Mouse (Mus musculus): ENCODE results near the gene Olfr190. TPM values are rescaled to one million over a fixed set of nuclear protein-coding genes. Genes with fewer than 3 reads are reported as not detected.
"Not testable (repeated sequence)": the region's sequence is repeated elsewhere in the genome, so short reads cannot be mapped to it uniquely, and the experiment has no call there.

Gene Olfr190
- polyA plus RNA-seq (2012; rRNA removed), result not detected in 2 replicates
- not detected in 2 replicates for polyA plus RNA-seq (2014; fragmentation: Nextera tagmentation; extraction: Ambion mirVana)

- Histone ChIP-seq H3K9me3 (ENCODE audit: control insufficient read depth, low read length) (no peaks in the 10 kb centered on the region), H3K4me1 (replicated peaks; ENCODE audit: control insufficient read depth in 2 of 2, insufficient read depth in 2 of 2, low read length in 1 of 2) (no peaks in the 10 kb centered on the region), H3K4me2 (ENCODE audit: low read depth) (no peak within 1 kb of the TSS), H3K36me3 (replicated peaks; ENCODE audit: control insufficient read depth, insufficient read depth, low read depth) (no peaks in the 10 kb centered on the region), H3K27me3 (ENCODE audit: control insufficient read depth, insufficient read depth, low read length) (no peaks in the 10 kb centered on the region), H3K9ac (replicated peaks) (no peak within 1 kb of the TSS), H3K27ac (no peak within 1 kb of the TSS), H3K4me3 (ENCODE audit: insufficient read depth in 1 of 2, low read depth in 2 of 2, low read length in 2 of 2) (no peak within 1 kb of the TSS)
- no peak for TF ChIP-seq EP300 (IDR thresholded peaks at IDR 0.05; ENCODE audit: low read depth)
- no peak for TF ChIP-seq CTCF (IDR thresholded peaks at IDR 0.05; ENCODE audit: low read depth)
- DNase-seq (ENCODE audit: low read depth in 3 of 3, low spot score in 3 of 3) (no peak), ATAC-seq (ENCODE audit: insufficient read depth) (no peak)
- 52% methylated on average over 5 of the region's 5 CpGs for WGBS (ENCODE audit: insufficient replicate concordance)
These were observed at the start of gene Olfr190 for GRCm38 (mm10) chr16:59077905-59078304. Gene Olfr190 (minus strand): TSS chr16:59078005.

- no peaks in the 10 kb centered on the region for H3K4me1 ChIP-seq (replicated peaks; ENCODE audit: control insufficient read depth in 2 of 2, insufficient read depth in 2 of 2, low read length in 1 of 2)
- H3K9me3 ChIP-seq (ENCODE audit: control insufficient read depth, low read length), result no peaks in the 10 kb centered on the region
- DNase-seq (ENCODE audit: low read depth in 3 of 3, low spot score in 3 of 3) (no peak), ATAC-seq (ENCODE audit: insufficient read depth) (no peak)
- H3K9ac ChIP-seq (replicated peaks), result no peak within 1 kb of the TSS
- no peak within 1 kb of the TSS for H3K4me3 ChIP-seq (ENCODE audit: insufficient read depth in 1 of 2, low read depth in 2 of 2, low read length in 2 of 2)
- H3K27ac ChIP-seq, result no peak within 1 kb of the TSS
- no peaks in the 10 kb centered on the region for H3K36me3 ChIP-seq (replicated peaks; ENCODE audit: control insufficient read depth, insufficient read depth, low read depth)
- TF ChIP-seq CTCF (IDR thresholded peaks at IDR 0.05; ENCODE audit: low read depth), result no peak
- no peak for TF ChIP-seq EP300 (IDR thresholded peaks at IDR 0.05; ENCODE audit: low read depth)
- H3K27me3 ChIP-seq (ENCODE audit: control insufficient read depth, insufficient read depth, low read length), result no peaks in the 10 kb centered on the region
- no peak within 1 kb of the TSS for H3K4me2 ChIP-seq (ENCODE audit: low read depth)
These were observed 43.2 kb upstream of the Olfr190 start, which contains the start of gene Olfr194 for GRCm38 (mm10) chr16:59120969-59121368. Gene Olfr194 (minus strand): TSS chr16:59121069.

- no peaks in the 10 kb centered on the region for H3K9me3 ChIP-seq (ENCODE audit: control insufficient read depth, low read length)
- DNase-seq (ENCODE audit: low read depth in 3 of 3, low spot score in 3 of 3) (no peak), ATAC-seq (ENCODE audit: insufficient read depth) (no peak)
- no peaks in the 10 kb centered on the region for H3K4me1 ChIP-seq (replicated peaks; ENCODE audit: control insufficient read depth in 2 of 2, insufficient read depth in 2 of 2, low read length in 1 of 2)
- 56% methylated on average over 1 of the region's 1 CpGs for WGBS (ENCODE audit: insufficient replicate concordance)
- H3K9ac ChIP-seq (replicated peaks), result no peak within 1 kb of the TSS
- no peak within 1 kb of the TSS for H3K4me3 ChIP-seq (ENCODE audit: insufficient read depth in 1 of 2, low read depth in 2 of 2, low read length in 2 of 2)
- no peak within 1 kb of the TSS for H3K4me2 ChIP-seq (ENCODE audit: low read depth)
- no peaks in the 10 kb centered on the region for H3K36me3 ChIP-seq (replicated peaks; ENCODE audit: control insufficient read depth, insufficient read depth, low read depth)
- no peaks in the 10 kb centered on the region for H3K27me3 ChIP-seq (ENCODE audit: control insufficient read depth, insufficient read depth, low read length)
- no peak within 1 kb of the TSS for H3K27ac ChIP-seq
- no peak for TF ChIP-seq CTCF (IDR thresholded peaks at IDR 0.05; ENCODE audit: low read depth)
- no peak for TF ChIP-seq EP300 (IDR thresholded peaks at IDR 0.05; ENCODE audit: low read depth)
These were observed 34.0 kb upstream of the Olfr190 start, which contains the start of gene Olfr193 for GRCm38 (mm10) chr16:59111781-59112180. Gene Olfr193 (minus strand): TSS chr16:59111881.

- H3K4me3 ChIP-seq (ENCODE audit: insufficient read depth in 1 of 2, low read depth in 2 of 2, low read length in 2 of 2); H3K4me2 ChIP-seq (ENCODE audit: low read depth); H3K9me3 ChIP-seq (ENCODE audit: control insufficient read depth, low read length); H3K9ac ChIP-seq (replicated peaks); H3K36me3 ChIP-seq (replicated peaks; ENCODE audit: control insufficient read depth, insufficient read depth, low read depth); H3K4me1 ChIP-seq (replicated peaks; ENCODE audit: control insufficient read depth in 2 of 2, insufficient read depth in 2 of 2, low read length in 1 of 2); H3K27ac ChIP-seq; ATAC-seq (ENCODE audit: insufficient read depth); H3K27me3 ChIP-seq (ENCODE audit: control insufficient read depth, insufficient read depth, low read length); DNase-seq (ENCODE audit: low read depth in 3 of 3, low spot score in 3 of 3): not testable (repeated sequence)
- 39% methylated on average over 5 of the region's 5 CpGs for WGBS (ENCODE audit: insufficient replicate concordance)
These were observed 30.7 kb upstream of the Olfr190 start for GRCm38 (mm10) chr16:59108522-59108921.

- ATAC-seq (ENCODE audit: insufficient read depth) (no peak), DNase-seq (ENCODE audit: low read depth in 3 of 3, low spot score in 3 of 3) (no peak)
- TF ChIP-seq EP300 (IDR thresholded peaks at IDR 0.05; ENCODE audit: low read depth), result no peak
- TF ChIP-seq CTCF (IDR thresholded peaks at IDR 0.05; ENCODE audit: low read depth), result no peak
- 52% methylated on average over 2 of the region's 2 CpGs for WGBS (ENCODE audit: insufficient replicate concordance)
- no peaks in the 10 kb centered on the region for H3K4me1 ChIP-seq (replicated peaks; ENCODE audit: control insufficient read depth in 2 of 2, insufficient read depth in 2 of 2, low read length in 1 of 2)
- no peak overlapping the region for H3K4me2 ChIP-seq (ENCODE audit: low read depth)
- H3K4me3 ChIP-seq (ENCODE audit: insufficient read depth in 1 of 2, low read depth in 2 of 2, low read length in 2 of 2), result no peak overlapping the region
- no peak overlapping the region for H3K27ac ChIP-seq
- H3K36me3 ChIP-seq (replicated peaks; ENCODE audit: control insufficient read depth, insufficient read depth, low read depth), result no peaks in the 10 kb centered on the region
- H3K9me3 ChIP-seq (ENCODE audit: control insufficient read depth, low read length), result no peaks in the 10 kb centered on the region
- H3K27me3 ChIP-seq (ENCODE audit: control insufficient read depth, insufficient read depth, low read length), result no peaks in the 10 kb centered on the region
- no peak overlapping the region for H3K9ac ChIP-seq (replicated peaks)
These were observed 27.5 kb upstream of the Olfr190 start for GRCm38 (mm10) chr16:59105312-59105711.

DNA sequence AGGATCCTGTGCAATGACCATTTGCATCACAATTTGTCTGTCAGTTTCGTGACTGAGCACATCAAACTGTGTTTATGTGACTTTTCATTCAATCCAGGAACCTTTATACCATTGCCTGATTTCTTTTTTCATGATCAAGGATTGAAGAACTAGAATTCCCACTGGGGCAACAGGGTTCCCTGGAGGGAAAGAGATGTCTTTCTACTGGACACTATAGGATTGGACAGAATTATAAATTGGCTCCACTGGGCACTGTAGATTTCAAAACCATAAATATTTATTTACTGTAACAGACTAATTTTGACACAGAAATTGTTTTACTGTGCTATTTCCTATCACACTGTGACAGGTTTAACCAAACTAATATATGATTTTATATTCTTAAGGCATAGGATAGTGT, 11.9 kb upstream of the Olfr190 start, which contains the start of gene Olfr191:
TSS of gene Olfr191 (minus strand) at position 101 of the 400 bp plus-strand sequence.
- not testable (repeated sequence) for ATAC-seq (ENCODE audit: insufficient read depth); H3K27me3 ChIP-seq (ENCODE audit: control insufficient read depth, insufficient read depth, low read length); H3K9ac ChIP-seq (replicated peaks); H3K36me3 ChIP-seq (replicated peaks; ENCODE audit: control insufficient read depth, insufficient read depth, low read depth); H3K9me3 ChIP-seq (ENCODE audit: control insufficient read depth, low read length); H3K4me2 ChIP-seq (ENCODE audit: low read depth); H3K4me3 ChIP-seq (ENCODE audit: insufficient read depth in 1 of 2, low read depth in 2 of 2, low read length in 2 of 2); H3K27ac ChIP-seq; DNase-seq (ENCODE audit: low read depth in 3 of 3, low spot score in 3 of 3); H3K4me1 ChIP-seq (replicated peaks; ENCODE audit: control insufficient read depth in 2 of 2, insufficient read depth in 2 of 2, low read length in 1 of 2)
- 19% methylated on average over 1 of the region's 1 CpGs for WGBS (ENCODE audit: insufficient replicate concordance)

GRCm38 (mm10) chr16:59081113-59081512, 3.3 kb upstream of the Olfr190 start:
- not testable (repeated sequence) for H3K4me1 ChIP-seq (replicated peaks; ENCODE audit: control insufficient read depth in 2 of 2, insufficient read depth in 2 of 2, low read length in 1 of 2); H3K9me3 ChIP-seq (ENCODE audit: control insufficient read depth, low read length); H3K27ac ChIP-seq; H3K9ac ChIP-seq (replicated peaks); H3K36me3 ChIP-seq (replicated peaks; ENCODE audit: control insufficient read depth, insufficient read depth, low read depth); ATAC-seq (ENCODE audit: insufficient read depth); DNase-seq (ENCODE audit: low read depth in 3 of 3, low spot score in 3 of 3); H3K4me3 ChIP-seq (ENCODE audit: insufficient read depth in 1 of 2, low read depth in 2 of 2, low read length in 2 of 2); H3K27me3 ChIP-seq (ENCODE audit: control insufficient read depth, insufficient read depth, low read length); H3K4me2 ChIP-seq (ENCODE audit: low read depth)
- WGBS (ENCODE audit: insufficient replicate concordance), result 58% methylated on average over 2 of the region's 2 CpGs

All from liver, embryonic 14.5 days (tissue).